Comparison of ENCODE assay signal across 8 mouse cellular contexts in the genomic region with DNA sequence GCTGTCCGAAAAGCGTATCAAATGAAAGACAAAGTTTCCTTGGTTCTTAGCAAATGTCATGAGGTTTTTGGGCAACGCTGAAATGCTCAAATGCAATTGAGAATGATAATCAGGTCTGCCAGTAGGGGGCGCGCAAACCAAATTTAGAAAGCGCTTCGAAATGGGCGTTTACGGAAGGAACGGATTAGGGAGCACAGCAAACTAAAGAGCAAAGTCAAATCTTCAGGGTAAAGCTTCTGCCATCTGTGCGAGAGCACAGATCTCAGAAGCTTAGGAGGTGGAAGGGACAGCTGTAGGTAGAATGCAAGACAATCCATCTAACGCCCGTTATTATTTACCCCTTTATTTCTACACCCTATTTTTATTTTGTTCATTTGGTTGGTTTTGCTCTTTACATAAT.
DNase-seq lines count a peak whose midpoint lies in the region; ATAC-seq lines count a peak whose summit lies in the region.

No protein-coding gene starts in this region.

- no peaks in the 10 kb centered on the region for H3K27me3 ChIP-seq in intestine, embryonic 14.5 days (replicated peaks; ENCODE audit: control insufficient read depth, insufficient read depth, low read length)
- no peaks in the 10 kb centered on the region for H3K27me3 ChIP-seq in midbrain, embryonic 10.5 days (ENCODE audit: low read depth, poor library complexity, severe bottlenecking)

- no peak overlapping the region for H3K27ac ChIP-seq in intestine, embryonic 14.5 days (ENCODE audit: low read depth)
- H3K27ac ChIP-seq in midbrain, embryonic 10.5 days (replicated peaks), result no peak overlapping the region

- no peak for ATAC-seq in intestine, embryonic 14.5 days (replicated peaks; ENCODE audit: low FRiP score, low TSS enrichment, low read depth)

- H3K9me3 ChIP-seq in intestine, embryonic 14.5 days (ENCODE audit: control insufficient read depth, low read length), result 0 out of 2 replicates have a peak, but pooled peaks cover 2% of the 10 kb centered on the region
- no peaks in the 10 kb centered on the region for H3K9me3 ChIP-seq in midbrain, embryonic 10.5 days (replicated peaks)

- H3K36me3 ChIP-seq in intestine, embryonic 14.5 days (ENCODE audit: control insufficient read depth, insufficient read depth, low read length), result no peaks in the 10 kb centered on the region
- no peaks in the 10 kb centered on the region for H3K36me3 ChIP-seq in midbrain, embryonic 10.5 days

- 9% methylated on average over 13 of the region's 13 CpGs for WGBS in intestine, embryonic 14.5 days
- 16% methylated on average over 13 of the region's 13 CpGs for WGBS in midbrain, embryonic 10.5 days

- no peaks in the 10 kb centered on the region for H3K4me1 ChIP-seq in intestine, embryonic 14.5 days (replicated peaks; ENCODE audit: control insufficient read depth, insufficient read depth, low read length)
- no peaks in the 10 kb centered on the region for H3K4me1 ChIP-seq in midbrain, embryonic 10.5 days

- intact Hi-C loops in gastrocnemius, postnatal 36 days (cut with DNase I), result no loop called here
- intact Hi-C loops in left cerebral cortex, postnatal 36 days (cut with DNase I), result loop anchor here (5.0 kb wide), 1 partner anchor 49 kb away; no protein-coding TSS in a partner anchor

- H3K4me3 ChIP-seq in intestine, embryonic 14.5 days (ENCODE audit: low read depth, low read length), result no peak overlapping the region
- H3K4me3 ChIP-seq in midbrain, embryonic 10.5 days, result no peak overlapping the region

- no peak overlapping the region for H3K9ac ChIP-seq in intestine, embryonic 14.5 days (ENCODE audit: low read length)

- DNase-seq in adrenal gland, adult 18-20 months (ENCODE audit: low spot score in 2 of 2), result peak; percentile 86 to 91
- peak; percentile 88 for DNase-seq in embryo, embryonic 10 days (ENCODE audit: low spot score)
- DNase-seq in gastrocnemius, postnatal 36 days, result peak; percentile 78 to 84
- peak; percentile 91 for DNase-seq in intestine, embryonic 14.5 days (ENCODE audit: low spot score)
- peak; percentile 77 to 84 for DNase-seq in left cerebral cortex, postnatal 36 days (ENCODE audit: low spot score in 2 of 2)
- peak; percentile 79 for DNase-seq in midbrain, embryonic 10.5 days (ENCODE audit: low spot score)
- peak; percentile 57 to 59 for DNase-seq in right cerebral cortex, postnatal 36 days (ENCODE audit: low spot score in 2 of 2)
- DNase-seq in urinary bladder, postnatal 4 days (ENCODE audit: low spot score in 2 of 2), result peak; percentile 67 to 87

- peak overlapping the region; percentile 35; the same call in 1 of the 2 replicates for H3K4me2 ChIP-seq in intestine, embryonic 14.5 days (ENCODE audit: low read length)
